Mouse (Mus musculus): Measurements from ENCODE around the gene Ccr8. TPM values are rescaled to one million over a fixed set of nuclear protein-coding genes. Genes with fewer than 3 reads are reported as not detected.

Ccr8 gene
- polyA plus RNA-seq, 1 experiment from 2014 or later: 0.70 TPM

DNA sequence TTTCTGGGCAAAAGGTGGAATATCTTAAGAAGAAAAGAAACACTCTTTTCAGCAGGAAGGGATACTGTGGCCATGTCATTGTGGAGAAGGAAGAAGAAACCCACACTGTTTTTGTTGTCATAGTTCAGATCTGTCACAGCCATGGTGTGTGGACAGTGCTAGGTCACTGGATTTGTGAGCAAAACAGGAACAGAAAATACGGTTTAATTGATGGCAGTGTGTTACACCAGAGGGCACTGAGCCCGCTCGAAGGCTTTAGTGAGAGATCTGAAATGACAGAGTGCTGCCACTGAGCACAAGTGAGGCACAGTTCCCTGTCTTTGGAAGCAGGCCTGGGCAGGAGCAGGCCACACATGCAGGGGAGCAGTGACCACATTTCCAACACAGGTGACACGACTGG lies 26.3 kb downstream of the Ccr8 start:
- Histone ChIP-seq H3K9me3 (ENCODE audit: control insufficient read depth, low read length) (no peaks in the 10 kb centered on the region), H3K9ac (ENCODE audit: low read depth, low read length) (no peak overlapping the region), H3K27ac (ENCODE audit: low read length) (no peak overlapping the region), H3K36me3 (ENCODE audit: control insufficient read depth, insufficient read depth, low read length) (0 out of 2 replicates have a peak, but pooled peaks cover 9% of the 10 kb centered on the region), H3K4me3 (ENCODE audit: low read length) (no peak overlapping the region), H3K27me3 (replicated peaks; ENCODE audit: control insufficient read depth, insufficient read depth, low read length) (no peaks in the 10 kb centered on the region), H3K4me2 (ENCODE audit: low read depth, low read length) (no peak overlapping the region), H3K4me1 (ENCODE audit: control insufficient read depth, insufficient read depth, low read length) (peaks cover 10% of the 10 kb centered on the region; the same call in 1 of the 2 replicates)
- ATAC-seq: no peak
- WGBS: 89% methylated on average over 4 of the region's 4 CpGs

DNA sequence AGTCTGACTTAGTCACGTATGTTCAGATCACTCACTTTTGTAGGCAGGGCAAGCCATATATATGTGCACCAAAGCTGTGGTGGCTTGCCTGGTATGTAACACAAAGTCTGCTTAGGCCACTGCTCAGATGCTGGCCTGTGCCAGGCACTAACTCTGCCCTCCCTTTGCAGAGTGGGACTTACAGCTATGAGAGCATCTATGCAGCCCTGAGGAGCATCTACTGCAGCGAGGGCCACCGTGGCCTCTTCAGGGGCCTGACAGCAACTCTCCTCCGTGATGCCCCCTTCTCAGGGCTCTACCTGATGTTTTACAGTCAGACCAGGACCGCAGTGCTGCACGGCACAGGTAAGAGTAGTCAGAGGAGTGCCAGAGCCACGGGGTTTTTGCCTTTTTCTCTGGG lies 28.6 kb downstream of the Ccr8 start:
- Histone ChIP-seq H3K27me3 (replicated peaks; ENCODE audit: control insufficient read depth, insufficient read depth, low read length) (no peaks in the 10 kb centered on the region), H3K9me3 (ENCODE audit: control insufficient read depth, low read length) (no peaks in the 10 kb centered on the region), H3K36me3 (ENCODE audit: control insufficient read depth, insufficient read depth, low read length) (0 out of 2 replicates have a peak, but pooled peaks cover 9% of the 10 kb centered on the region), H3K4me2 (ENCODE audit: low read depth, low read length) (no peak overlapping the region), H3K4me3 (ENCODE audit: low read length) (no peak overlapping the region), H3K9ac (ENCODE audit: low read depth, low read length) (no peak overlapping the region), H3K27ac (ENCODE audit: low read length) (no peak overlapping the region), H3K4me1 (ENCODE audit: control insufficient read depth, insufficient read depth, low read length) (peaks cover 8% of the 10 kb centered on the region; the same call in 1 of the 2 replicates)
- 87% methylated on average over 7 of the region's 7 CpGs for WGBS
- ATAC-seq: no peak

DNA sequence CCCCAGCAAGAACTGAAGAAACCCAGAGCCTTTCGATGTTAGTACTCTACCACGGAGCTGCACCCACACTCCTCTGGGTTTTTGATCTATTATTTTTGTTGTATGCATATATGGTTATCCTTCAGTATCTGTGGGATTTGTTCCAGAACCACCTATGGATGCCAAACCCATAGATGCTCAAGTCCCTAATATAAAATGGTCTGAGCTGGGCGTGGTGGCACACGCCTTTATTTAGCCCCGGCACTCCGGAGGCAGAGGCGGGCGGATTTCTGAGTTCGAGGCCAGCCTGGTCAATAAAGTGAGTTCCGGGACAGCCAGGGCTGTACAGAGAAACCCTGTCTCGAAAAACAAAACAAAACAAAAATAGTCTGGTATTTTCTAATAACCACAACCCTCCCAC lies 35.0 kb downstream of the Ccr8 start:
- Histone ChIP-seq H3K27ac (ENCODE audit: low read length) (no peak overlapping the region; the same call in 1 of the 2 replicates), H3K36me3 (ENCODE audit: control insufficient read depth, insufficient read depth, low read length) (peaks cover 14% of the 10 kb centered on the region), H3K9me3 (ENCODE audit: control insufficient read depth, low read length) (no peaks in the 10 kb centered on the region), H3K4me3 (ENCODE audit: low read length) (peak overlapping the region; percentile 47), H3K9ac (ENCODE audit: low read depth, low read length) (peak overlapping the region; percentile 69), H3K4me1 (ENCODE audit: control insufficient read depth, insufficient read depth, low read length) (peaks cover 12% of the 10 kb centered on the region), H3K27me3 (replicated peaks; ENCODE audit: control insufficient read depth, insufficient read depth, low read length) (no peaks in the 10 kb centered on the region), H3K4me2 (ENCODE audit: low read depth, low read length) (peak overlapping the region; percentile 55)
- peak; percentile 10 for ATAC-seq
- WGBS: 46% methylated on average over 11 of the region's 11 CpGs

DNA sequence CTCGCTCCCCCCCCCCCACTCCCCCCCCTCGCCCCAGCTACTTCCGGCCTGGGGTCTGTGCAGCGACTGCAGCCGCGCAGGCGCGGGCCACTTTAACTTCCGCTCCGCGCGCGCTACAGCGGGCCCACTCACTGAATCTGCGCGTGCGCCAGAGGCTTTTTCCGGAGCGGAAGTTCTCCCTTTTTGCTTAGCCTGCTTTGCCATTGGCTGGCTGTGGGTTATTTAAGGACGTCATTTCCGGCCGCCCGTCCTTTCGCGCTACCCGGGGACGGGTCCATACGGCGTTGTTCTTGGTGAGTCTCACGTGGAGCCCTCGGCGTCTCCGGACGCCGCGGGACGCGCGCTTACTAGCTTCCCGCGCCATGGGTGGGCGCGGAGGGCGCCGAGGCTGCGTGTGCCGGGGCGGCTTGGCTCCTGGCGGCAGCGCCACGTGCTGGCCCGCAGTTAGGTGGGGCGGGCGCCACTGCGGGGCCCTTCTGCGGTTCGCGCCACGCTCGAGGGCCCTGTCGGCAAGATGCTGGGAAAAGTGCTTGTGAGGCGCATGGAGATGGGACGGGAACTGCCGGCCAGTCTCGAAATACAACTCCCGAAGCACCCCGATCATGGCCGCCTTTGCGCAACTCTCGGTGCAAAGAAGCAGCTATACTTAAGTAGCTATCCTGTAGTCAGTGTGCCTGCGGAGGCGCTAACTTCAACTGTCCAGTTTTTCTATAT lies 35.8 kb downstream of the Ccr8 start, which contains the start of gene Rpsa:
Rpsa (plus strand) TSS at position 152 of the 714 bp plus-strand sequence.
- WGBS: under 1% methylated on average over 71 of the region's 72 CpGs
- peak; percentile 97 for ATAC-seq
- Histone ChIP-seq H3K9ac (ENCODE audit: low read depth, low read length) (peak within 1 kb of the TSS; percentile 95), H3K4me2 (ENCODE audit: low read depth, low read length) (peak within 1 kb of the TSS; percentile 63), H3K4me3 (ENCODE audit: low read length) (peak within 1 kb of the TSS; percentile 88), H3K36me3 (ENCODE audit: control insufficient read depth, insufficient read depth, low read length) (peaks cover 12% of the 10 kb centered on the region), H3K4me1 (ENCODE audit: control insufficient read depth, insufficient read depth, low read length) (peaks cover 12% of the 10 kb centered on the region), H3K27me3 (replicated peaks; ENCODE audit: control insufficient read depth, insufficient read depth, low read length) (no peaks in the 10 kb centered on the region), H3K27ac (ENCODE audit: low read length) (peak within 1 kb of the TSS; percentile 88), H3K9me3 (ENCODE audit: control insufficient read depth, low read length) (no peaks in the 10 kb centered on the region)

DNA sequence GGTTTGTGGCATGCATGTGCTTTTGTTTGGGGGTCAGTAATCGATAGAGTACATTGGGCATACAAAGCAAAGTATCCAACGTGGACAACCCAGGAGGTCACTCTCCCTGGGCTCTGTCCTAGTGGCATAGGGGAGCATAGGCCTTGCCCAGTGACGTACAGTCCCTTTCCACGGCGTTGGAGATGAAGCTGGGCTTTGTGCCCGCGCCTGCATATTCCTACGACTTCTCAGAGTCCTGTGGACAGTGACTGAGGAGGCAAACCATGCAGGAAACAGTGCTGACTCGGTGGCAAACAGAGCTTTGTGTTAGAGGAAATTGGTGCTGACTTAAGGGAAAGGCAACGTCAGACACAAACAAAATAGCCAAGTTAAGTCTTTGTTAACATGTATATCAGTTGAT lies 37.4 kb downstream of the Ccr8 start:
- Histone ChIP-seq H3K27ac (ENCODE audit: low read length) (peak overlapping the region; percentile 29; the same call in 1 of the 2 replicates), H3K4me2 (ENCODE audit: low read depth, low read length) (peak overlapping the region; percentile 63), H3K27me3 (replicated peaks; ENCODE audit: control insufficient read depth, insufficient read depth, low read length) (no peaks in the 10 kb centered on the region), H3K9me3 (ENCODE audit: control insufficient read depth, low read length) (no peaks in the 10 kb centered on the region), H3K9ac (ENCODE audit: low read depth, low read length) (peak overlapping the region; percentile 95), H3K36me3 (ENCODE audit: control insufficient read depth, insufficient read depth, low read length) (peaks cover 12% of the 10 kb centered on the region), H3K4me3 (ENCODE audit: low read length) (peak overlapping the region; percentile 88), H3K4me1 (ENCODE audit: control insufficient read depth, insufficient read depth, low read length) (peaks cover 12% of the 10 kb centered on the region)
- 63% methylated on average over 10 of the region's 10 CpGs for WGBS
- ATAC-seq: no peak

DNA sequence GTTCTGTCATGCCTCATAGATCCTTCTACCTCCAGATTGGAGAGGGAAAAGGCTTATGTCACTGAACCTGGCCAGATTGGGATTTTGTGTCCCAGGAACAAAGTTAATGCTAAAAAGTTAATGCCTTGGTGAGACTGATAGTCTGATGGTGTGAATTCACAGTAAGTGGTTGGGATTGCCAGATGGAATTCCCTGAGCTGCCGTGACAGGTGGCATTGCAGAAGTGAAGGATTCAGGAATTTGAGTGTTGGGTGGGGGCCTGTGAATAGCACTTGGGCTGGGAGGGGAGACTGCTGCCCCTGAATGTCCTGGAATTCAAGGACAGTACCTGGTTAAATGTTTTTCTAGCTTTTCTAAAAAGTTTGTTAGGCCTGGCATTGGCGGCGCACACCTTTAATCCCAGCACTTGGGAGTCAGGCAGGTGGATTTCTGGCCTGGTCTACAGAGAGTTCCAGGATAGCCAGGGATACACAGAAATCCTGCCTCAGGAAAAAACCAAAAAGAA lies 39.9 kb downstream of the Ccr8 start:
- Histone ChIP-seq H3K36me3 (ENCODE audit: control insufficient read depth, insufficient read depth, low read length) (peaks cover 12% of the 10 kb centered on the region), H3K9me3 (ENCODE audit: control insufficient read depth, low read length) (no peaks in the 10 kb centered on the region), H3K27me3 (replicated peaks; ENCODE audit: control insufficient read depth, insufficient read depth, low read length) (no peaks in the 10 kb centered on the region), H3K4me3 (ENCODE audit: low read length) (no peak overlapping the region), H3K4me1 (ENCODE audit: control insufficient read depth, insufficient read depth, low read length) (peaks cover 12% of the 10 kb centered on the region), H3K9ac (ENCODE audit: low read depth, low read length) (no peak overlapping the region), H3K27ac (ENCODE audit: low read length) (no peak overlapping the region), H3K4me2 (ENCODE audit: low read depth, low read length) (no peak overlapping the region)
- ATAC-seq: no peak
- 79% methylated on average over 3 of the region's 3 CpGs for WGBS

DNA sequence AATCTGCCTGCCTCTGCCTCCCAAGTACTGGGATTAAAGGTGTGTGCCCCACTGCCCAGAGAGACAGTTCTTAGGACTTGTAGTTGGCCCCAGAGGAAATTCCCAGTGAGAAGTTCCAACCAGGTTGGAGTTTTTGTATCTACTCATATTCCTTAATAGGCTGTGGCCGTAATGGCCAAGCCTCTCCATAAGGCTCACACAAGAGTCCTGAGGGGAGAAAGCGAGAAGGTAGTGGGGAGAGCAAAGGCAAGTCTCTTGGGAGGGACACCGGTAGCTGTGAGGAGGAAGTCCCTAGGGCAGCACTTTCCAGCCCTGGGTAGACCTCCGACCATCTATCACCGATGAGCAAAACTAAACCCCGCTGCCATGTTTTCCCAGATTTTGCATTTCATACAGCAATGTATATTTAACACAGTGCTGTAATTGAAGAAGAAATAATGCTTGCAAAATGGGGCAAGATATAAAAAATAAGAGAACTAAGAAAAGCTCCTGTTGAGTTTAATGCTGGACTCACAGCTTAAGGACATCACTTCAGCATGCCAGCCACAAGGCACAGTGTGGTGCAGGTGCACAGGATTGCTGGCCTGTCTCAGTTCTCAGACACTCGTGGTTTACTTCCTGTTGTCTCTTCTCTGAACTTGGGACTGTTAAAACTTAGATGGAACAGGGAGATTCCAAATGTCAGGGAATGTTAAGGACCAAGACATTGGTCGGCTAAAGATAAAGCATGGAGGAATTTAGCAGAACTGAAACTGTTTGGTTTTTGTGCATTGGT lies 41.3 kb downstream of the Ccr8 start:
- ATAC-seq: 0 out of 2 replicates have a peak, but pooled peaks have one; percentile 16

DNA sequence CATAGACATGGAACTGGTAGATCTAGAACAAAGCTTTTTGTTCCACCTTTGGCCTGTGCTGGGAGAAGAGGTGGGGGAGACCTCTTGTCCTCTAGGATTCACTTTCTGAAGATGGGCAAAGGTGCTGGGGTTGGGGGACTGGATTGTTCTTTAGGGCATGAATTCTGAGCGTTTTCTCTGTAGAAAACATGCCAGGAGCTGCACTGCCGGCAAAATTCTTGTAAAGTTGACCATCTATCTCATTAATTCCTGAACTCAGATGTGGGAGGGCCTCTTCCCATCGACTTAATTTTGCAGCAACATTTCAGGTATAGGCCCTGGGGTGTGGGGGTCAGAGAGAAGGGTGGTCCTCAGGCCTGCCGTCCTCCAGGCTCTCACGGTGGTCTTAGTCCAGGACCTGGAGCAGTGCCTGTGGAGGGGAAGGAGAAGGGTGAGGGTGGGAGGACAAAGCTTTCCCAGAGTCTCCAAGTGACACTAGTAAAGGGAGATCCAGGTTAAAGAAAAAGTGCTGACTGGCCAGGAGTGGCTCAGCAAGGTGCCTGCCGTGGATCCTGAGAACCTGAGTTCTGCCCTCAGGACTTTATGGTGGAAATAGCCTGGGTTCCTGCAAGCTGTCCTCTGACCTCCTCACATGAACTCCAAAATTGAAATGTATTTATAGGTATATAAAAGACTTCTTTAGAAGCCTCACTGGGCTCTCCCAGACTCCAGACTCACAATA lies 42.0 kb downstream of the Ccr8 start:
- H3K27ac ChIP-seq (ENCODE audit: low read length): peak overlapping the region; percentile 34; the same call in 1 of the 2 replicates

More for the DNA sequence above, 41.3 kb downstream of the Ccr8 start:
- Histone ChIP-seq H3K4me2 (ENCODE audit: low read depth, low read length) (no peak overlapping the region), H3K4me3 (ENCODE audit: low read length) (no peak overlapping the region), H3K4me1 (ENCODE audit: control insufficient read depth, insufficient read depth, low read length) (peaks cover 12% of the 10 kb centered on the region), H3K27ac (ENCODE audit: low read length) (0 out of 2 replicates have a peak overlapping the region, but pooled peaks have one; percentile 34), H3K27me3 (replicated peaks; ENCODE audit: control insufficient read depth, insufficient read depth, low read length) (no peaks in the 10 kb centered on the region), H3K36me3 (ENCODE audit: control insufficient read depth, insufficient read depth, low read length) (peaks cover 12% of the 10 kb centered on the region), H3K9ac (ENCODE audit: low read depth, low read length) (no peak overlapping the region), H3K9me3 (ENCODE audit: control insufficient read depth, low read length) (no peaks in the 10 kb centered on the region)
- 37% methylated on average over 8 of the region's 8 CpGs for WGBS

More for the DNA sequence above, 42.0 kb downstream of the Ccr8 start:
- WGBS: 40% methylated on average over 6 of the region's 6 CpGs
- peak; percentile 18; the same call in 1 of the 2 replicates for ATAC-seq
- peaks cover 8% of the 10 kb centered on the region for H3K4me1 ChIP-seq (ENCODE audit: control insufficient read depth, insufficient read depth, low read length)
- no peak overlapping the region for H3K9ac ChIP-seq (ENCODE audit: low read depth, low read length)
- H3K9me3 ChIP-seq (ENCODE audit: control insufficient read depth, low read length): no peaks in the 10 kb centered on the region
- no peak overlapping the region for H3K4me3 ChIP-seq (ENCODE audit: low read length)
- no peaks in the 10 kb centered on the region for H3K27me3 ChIP-seq (replicated peaks; ENCODE audit: control insufficient read depth, insufficient read depth, low read length)
- H3K4me2 ChIP-seq (ENCODE audit: low read depth, low read length): no peak overlapping the region
- H3K36me3 ChIP-seq (ENCODE audit: control insufficient read depth, insufficient read depth, low read length): peaks cover 12% of the 10 kb centered on the region
